Mouse (Mus musculus) Patski (cell line): ENCODE measurements around the gene Zfp799. TPM values are rescaled to one million over a fixed set of nuclear protein-coding genes. Genes with fewer than 3 reads are reported as not detected.
"Not testable (repeated sequence)": the region's sequence is repeated elsewhere in the genome, so short reads cannot be mapped to it uniquely, and the experiment has no call there.

Experiments used
- ATAC-seq: fragments of 100-300 bp; one replicate; pipeline ENCODE4 v1.8.0; 2021
- CTCF ChIA-PET: fragments of 350-600 bp; sonication (Branson Sonifier 250); formaldehyde crosslinking; loops from one replicate; lab custom pipeline; 2022; ENCODE audit warnings: inconsistent platforms; lab: Charles Lee
- POLR2A ChIA-PET: fragments of 350-600 bp; sonication (Branson Sonifier 250); formaldehyde crosslinking; loops from one replicate; lab custom pipeline; 2022; ENCODE audit warnings: antibody characterized with exemption, inconsistent platforms; lab: Charles Lee
- DNase-seq: peaks from one replicate; pipeline ENCODE4 v3.0.0-alpha.2; 2011; ENCODE audit warnings: low read depth, low spot score
- H3K27me3 ChIP-seq: fragments of 371-371 bp; one replicate; pipeline ENCODE4 v1.5.1; 2021
- CTCF ChIP-seq: fragments of 100-300 bp; IDR thresholded peaks from one replicate; pipeline ENCODE4 v1.5.1; 2021
- in situ Hi-C: fragments of 300-500 bp; cut with MboI; formaldehyde crosslinking; loops from 3 replicates; pipeline ENCODE4 v1.11.1; 2018; ENCODE audit warnings: low pct_unique_long_range_greater_than_20kb, mixed read lengths
- polyA plus RNA-seq: library from polyadenylated mRNA; unstranded; gene quantifications from one replicate; pipeline ENCODE4 v1.2.3, GENCODE M21; 2021

Gene Zfp799
- polyA plus RNA-seq = 8.6 TPM

DNA sequence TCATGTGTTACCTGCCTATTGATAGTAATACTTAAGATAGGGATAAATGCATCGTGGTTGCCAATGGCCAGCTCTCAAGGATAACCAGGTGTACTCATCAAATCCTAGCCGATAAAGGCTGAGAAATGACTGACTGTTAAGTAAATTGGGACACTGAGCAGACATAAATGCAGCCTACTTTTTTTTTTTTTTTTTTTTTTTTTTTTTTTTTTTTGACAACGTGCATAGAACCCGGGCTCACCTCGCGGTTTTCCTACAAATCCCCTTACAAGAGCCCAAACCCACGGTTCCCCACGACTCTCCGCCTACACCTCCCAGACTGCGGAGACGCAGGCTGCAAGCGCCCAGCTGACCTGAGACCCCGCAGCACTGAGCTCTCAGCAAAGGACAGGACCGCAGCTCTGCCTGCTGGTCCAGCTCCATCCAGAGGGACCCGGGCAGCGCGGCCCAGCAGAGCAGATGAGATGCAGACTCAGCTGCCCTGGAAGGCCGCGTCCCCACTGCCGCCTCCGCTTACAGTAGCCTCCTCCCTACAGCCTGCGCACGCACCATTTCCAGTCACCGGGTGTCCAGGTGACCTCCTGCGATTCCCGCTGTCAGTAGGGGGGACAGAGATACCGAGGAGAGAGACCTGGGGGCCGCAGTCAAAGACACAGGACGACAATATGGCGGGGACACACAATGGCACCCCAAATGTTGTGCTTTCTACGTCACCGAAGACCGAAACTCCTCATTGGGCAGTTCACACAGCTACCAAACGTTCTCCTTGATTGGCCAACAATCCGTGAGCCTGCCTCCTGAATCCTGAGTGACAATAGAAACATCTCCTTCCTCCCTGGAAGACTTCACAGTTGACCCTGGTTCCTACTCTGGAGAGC lies at the start of gene Zfp799:
Gene Zfp799 (minus strand): TSS at position 722 of the 878 bp plus-strand sequence.
- ChIA-PET CTCF (interaction anchor here (1.2 kb wide), 1 partner anchor 16 kb away, joined by 3 read pairs; no protein-coding TSS in a partner anchor), POLR2A (interaction anchor here (0.7 kb wide), 2 partner anchors 124 to 724 kb away, joined by 3 to 6 read pairs; no protein-coding TSS in a partner anchor)
- DNase-seq (peak; percentile 39), ATAC-seq (peak; percentile 99)
- TF ChIP-seq CTCF = no peak
- peaks cover 7% of the 10 kb centered on the region for H3K27me3 ChIP-seq
- in situ Hi-C loops = no loop called here

DNA sequence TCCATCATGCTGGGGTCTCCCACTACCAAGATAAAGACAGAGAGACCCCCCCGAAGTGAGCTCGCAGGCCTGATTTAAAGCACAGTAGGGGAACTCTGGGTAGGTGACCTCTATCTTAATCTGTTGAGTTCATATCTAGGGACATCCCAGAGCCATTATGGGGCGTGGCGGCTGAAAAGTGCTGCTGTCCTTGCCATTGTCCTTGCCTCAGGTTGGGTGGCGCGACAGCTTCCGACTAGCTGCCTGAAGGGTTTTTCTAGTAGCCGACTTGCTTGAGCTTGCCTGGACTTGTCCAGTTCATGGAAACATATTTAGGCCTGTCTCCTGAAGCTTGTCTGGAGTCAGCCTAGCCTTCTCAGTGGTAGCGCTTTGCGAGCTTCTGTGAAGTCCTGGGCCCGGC lies 48.7 kb upstream of the Zfp799 start:
- TF ChIP-seq CTCF = no peak
- POLR2A ChIA-PET = no interaction called here
- peaks cover 3% of the 10 kb centered on the region for H3K27me3 ChIP-seq
- ATAC-seq (no peak), DNase-seq (no peak)
- in situ Hi-C loops = no loop called here
- CTCF ChIA-PET = interaction anchor here (1.7 kb wide), 1 partner anchor 12 kb away, joined by 3 read pairs; the partner anchor contains the start of gene Zfp870

DNA sequence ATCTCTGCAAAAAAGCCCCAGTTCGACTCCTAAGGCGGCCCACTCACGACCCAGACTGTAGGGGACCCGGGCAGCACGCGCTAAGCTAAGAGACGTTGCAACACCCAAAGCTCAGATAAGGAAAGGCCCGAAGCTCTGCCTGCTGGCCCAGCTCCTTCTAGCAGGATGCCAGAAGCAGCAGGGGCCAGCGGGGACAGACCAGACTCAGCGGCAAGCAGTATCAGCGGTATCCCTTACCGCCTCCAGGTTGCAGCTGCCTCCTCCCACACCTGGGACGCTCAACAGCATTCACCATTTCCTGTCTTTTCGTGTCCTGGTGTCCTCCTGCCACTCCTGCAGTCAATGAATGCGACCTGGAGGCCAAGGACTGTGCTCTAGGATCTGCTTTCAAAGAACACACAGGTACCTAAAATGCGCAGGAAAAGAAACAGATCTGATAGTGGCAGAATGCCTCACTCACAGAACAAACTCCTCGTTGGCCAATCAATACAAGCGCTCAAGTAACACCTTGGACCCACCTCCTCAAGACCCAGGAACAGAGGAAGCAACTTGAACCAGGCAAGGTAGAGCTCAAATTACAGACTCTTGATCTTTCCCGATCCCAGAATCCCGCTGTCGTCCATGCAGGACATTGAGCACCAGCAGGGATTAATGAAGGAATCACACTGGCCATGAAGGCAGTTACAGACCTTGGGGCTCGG lies 47.6 kb upstream of the Zfp799 start:
- ChIA-PET CTCF (no interaction called here), POLR2A (no interaction called here)
- peaks cover 3% of the 10 kb centered on the region for H3K27me3 ChIP-seq
- ATAC-seq (no peak), DNase-seq (no peak)
- no peak for TF ChIP-seq CTCF
- in situ Hi-C loops = no loop called here

DNA sequence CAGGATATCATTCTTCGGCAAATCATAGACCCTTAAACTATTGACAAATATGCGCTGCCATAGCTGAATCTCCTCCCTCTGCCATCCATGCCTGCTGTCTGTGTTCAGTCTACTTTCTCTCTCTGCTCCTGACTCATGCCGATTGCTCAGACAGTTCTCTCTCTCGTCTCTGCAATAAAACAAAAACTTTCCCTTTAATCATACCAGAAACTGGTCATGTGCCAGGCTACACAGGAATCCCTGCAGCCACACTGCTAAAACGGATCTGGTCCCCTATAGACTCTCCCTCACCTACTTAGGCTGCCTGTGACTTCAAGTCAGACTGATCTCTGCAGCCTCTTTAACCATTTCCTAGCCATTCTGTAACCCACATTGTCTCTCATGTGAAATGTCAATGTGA lies 42.6 kb upstream of the Zfp799 start:
- ATAC-seq = no peak
- CTCF ChIA-PET = no interaction called here
- DNase-seq = no peak
- in situ Hi-C loops = no loop called here
- POLR2A ChIA-PET = interaction anchor here (0.6 kb wide), 1 partner anchor 19 kb away, joined by 3 read pairs; no protein-coding TSS in a partner anchor
- no peak for TF ChIP-seq CTCF
- H3K27me3 ChIP-seq = peaks cover 6% of the 10 kb centered on the region

DNA sequence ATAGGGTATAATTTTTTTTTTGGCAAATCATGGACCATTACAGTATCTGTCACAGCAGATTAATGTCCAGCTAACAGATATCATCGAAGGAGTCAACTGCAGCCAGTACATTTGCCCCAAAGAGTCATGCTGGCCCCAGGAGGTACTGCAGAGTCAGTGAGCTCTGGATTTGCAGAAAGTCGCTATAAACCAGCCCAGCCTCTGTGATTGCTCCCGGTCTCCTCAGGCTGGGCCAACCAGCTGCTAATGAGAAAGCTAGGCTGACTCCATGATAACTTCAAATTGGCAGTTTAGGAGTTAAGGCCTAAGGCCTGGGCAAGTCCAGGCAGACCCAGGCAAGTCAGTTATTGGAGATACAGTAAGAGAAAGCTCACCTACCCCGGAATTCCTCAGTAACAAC lies 42.0 kb upstream of the Zfp799 start:
- H3K27me3 ChIP-seq = peaks cover 3% of the 10 kb centered on the region
- CTCF ChIA-PET = no interaction called here
- in situ Hi-C loops = no loop called here
- no peak for ATAC-seq
- no peak for TF ChIP-seq CTCF
- no peak for DNase-seq
- POLR2A ChIA-PET = interaction anchor here (0.6 kb wide), 1 partner anchor 18 kb away, joined by 3 read pairs; no protein-coding TSS in a partner anchor

DNA sequence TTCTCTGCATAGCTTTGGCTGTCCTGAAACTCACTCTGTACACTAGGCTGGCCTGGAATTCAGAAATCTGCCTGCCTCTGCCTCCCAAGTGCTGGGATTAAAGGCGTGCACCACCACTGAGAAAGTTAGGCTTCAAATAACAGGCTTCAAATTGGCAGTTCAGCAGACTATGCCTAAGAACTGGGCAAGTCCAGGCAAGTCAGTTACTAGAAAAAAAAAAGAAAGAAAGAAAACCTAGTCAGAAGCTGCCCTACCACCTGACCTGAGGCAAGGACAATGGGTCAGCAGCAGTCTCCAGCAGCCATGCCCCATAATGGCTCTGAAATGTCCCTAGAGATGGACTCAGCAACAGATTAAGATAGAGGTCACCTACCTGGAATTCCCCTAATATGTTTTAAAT lies 41.4 kb upstream of the Zfp799 start:
- in situ Hi-C loops = no loop called here
- ChIA-PET POLR2A (no interaction called here), CTCF (no interaction called here)
- no peak for TF ChIP-seq CTCF
- ATAC-seq (no peak), DNase-seq (no peak)
- peaks cover 3% of the 10 kb centered on the region for H3K27me3 ChIP-seq

DNA sequence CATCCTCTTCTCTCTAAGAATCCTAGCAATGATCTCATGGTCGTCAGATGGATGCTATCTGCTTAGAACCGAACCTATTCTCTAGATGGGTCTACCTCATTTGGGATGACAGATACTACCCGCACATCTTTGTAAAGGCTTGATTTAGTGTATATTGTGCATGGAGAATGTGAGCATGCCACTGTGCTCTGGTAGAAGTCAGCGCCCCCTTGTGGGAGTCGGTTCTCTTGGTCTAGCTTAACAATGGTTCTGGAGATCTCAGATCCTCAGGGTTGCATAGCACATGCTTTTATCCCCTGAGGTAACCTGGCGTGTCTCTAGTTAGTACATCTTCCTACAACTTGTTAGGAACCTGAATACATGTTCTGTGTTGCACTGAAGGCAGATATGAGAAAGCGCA lies 37.2 kb upstream of the Zfp799 start:
- POLR2A ChIA-PET, ATAC-seq, DNase-seq, in situ Hi-C loops: not testable (repeated sequence)
- peaks cover 39% of the 10 kb centered on the region for H3K27me3 ChIP-seq
- CTCF ChIA-PET = interaction anchor here (1.1 to 1.6 kb wide), 2 partner anchors 9 kb away, joined by 3 to 6 read pairs; no protein-coding TSS in a partner anchor

DNA sequence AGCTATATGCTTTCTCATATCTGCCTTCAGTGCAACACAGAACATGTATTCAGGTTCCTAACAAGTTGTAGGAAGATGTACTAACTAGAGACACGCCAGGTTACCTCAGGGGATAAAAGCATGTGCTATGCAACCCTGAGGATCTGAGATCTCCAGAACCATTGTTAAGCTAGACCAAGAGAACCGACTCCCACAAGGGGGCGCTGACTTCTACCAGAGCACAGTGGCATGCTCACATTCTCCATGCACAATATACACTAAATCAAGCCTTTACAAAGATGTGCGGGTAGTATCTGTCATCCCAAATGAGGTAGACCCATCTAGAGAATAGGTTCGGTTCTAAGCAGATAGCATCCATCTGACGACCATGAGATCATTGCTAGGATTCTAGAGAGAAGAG lies 26.7 kb upstream of the Zfp799 start:
- DNase-seq, ATAC-seq, in situ Hi-C loops, POLR2A ChIA-PET: not testable (repeated sequence)
- H3K27me3 ChIP-seq = peaks cover 23% of the 10 kb centered on the region
- CTCF ChIA-PET = interaction anchor here (1.5 kb wide), 1 partner anchor 128 kb away, joined by 3 read pairs; no protein-coding TSS in a partner anchor

DNA sequence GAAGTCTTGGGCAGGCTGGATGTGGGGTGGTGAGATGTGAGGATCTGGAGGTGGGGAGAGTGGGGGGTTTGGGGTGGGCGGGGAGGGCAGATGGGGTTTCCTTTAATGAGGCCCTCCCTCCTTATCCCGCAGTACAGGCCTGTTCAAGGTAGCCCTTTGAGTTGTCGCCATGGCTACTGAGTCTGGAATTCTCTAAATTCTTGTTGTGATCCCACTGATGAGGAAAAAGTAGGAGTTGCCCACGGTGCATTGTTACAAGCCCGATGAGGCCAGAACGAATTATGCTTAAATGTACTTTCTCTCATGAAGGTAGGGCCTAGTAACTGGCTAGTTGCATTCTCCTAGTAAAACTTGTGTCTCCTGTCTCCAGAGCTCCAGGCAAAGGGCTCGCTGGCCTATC lies 21.5 kb upstream of the Zfp799 start:
- DNase-seq (no peak), ATAC-seq (no peak)
- CTCF ChIA-PET = interaction anchor here (1.2 kb wide), 1 partner anchor 9 kb away, joined by 3 read pairs; no protein-coding TSS in a partner anchor
- no peak for TF ChIP-seq CTCF
- POLR2A ChIA-PET = no interaction called here
- peaks cover 29% of the 10 kb centered on the region for H3K27me3 ChIP-seq
- in situ Hi-C loops = no loop called here

DNA sequence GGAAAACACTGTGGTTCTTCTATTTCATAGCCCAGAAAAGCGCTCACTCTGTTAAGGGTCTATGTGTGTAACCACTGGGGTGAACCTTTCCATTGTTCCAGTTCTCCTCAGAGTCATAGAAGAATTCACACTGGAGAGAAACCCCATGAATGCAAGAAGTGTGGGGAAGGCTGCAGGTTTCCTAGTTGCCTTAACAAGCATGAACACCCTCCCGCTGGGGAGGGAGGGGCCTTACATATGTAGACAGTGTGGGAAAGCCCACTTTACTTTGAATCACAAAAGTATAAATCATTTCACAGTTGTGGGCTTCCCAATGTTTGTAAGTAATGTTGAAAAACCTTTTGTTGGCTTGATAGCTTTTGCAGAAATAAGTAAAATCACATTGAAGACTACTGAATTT lies 11.3 kb upstream of the Zfp799 start:
- ATAC-seq (no peak), DNase-seq (no peak)
- no peak for TF ChIP-seq CTCF
- POLR2A ChIA-PET = no interaction called here
- in situ Hi-C loops = no loop called here
- CTCF ChIA-PET = interaction anchor here (1.1 kb wide), 1 partner anchor 9 kb away, joined by 3 read pairs; no protein-coding TSS in a partner anchor
- peaks cover 26% of the 10 kb centered on the region for H3K27me3 ChIP-seq
